Mouse (Mus musculus) induced T-regulatory cell, adult 2 months (primary cell): ENCODE measurements around the gene Lamc2.

ENCODE experiments used
- DNase-seq: peaks from one replicate; pipeline ENCODE4 v3.0.0-alpha.2; 2012; ENCODE audit warnings: low read depth

Gene Lamc2

GRCm38 (mm10) chr1:153185828-153186803 is at the start of gene Lamc2:
Gene Lamc2, minus strand, starts transcription at chr1:153186447.
- DNase-seq: peak; percentile 26

GRCm38 (mm10) chr1:153235576-153235975 is 49.3 kb upstream of the Lamc2 start:
- DNase-seq: no peak

GRCm38 (mm10) chr1:153231681-153232080 is 45.4 kb upstream of the Lamc2 start:
- no peak for DNase-seq

DNA sequence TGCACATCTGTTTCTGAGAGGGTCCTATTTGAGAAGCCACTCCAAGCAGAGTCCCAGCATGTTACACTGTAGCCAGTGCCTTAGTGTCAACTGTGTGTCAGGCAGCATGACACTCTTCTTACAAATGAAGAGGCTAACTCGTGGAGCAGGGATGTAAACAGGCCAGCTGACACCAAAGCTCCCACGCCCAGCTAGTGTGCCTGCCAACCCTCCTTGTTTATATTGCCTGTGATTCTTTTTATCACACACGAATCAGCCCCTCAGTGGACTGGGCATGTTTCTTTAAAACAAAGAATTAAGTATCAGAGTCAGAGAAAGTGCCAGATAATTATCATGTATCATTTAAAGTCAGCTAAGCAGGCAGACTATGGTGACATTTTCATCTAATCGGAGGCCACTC is 41.7 kb upstream of the Lamc2 start:
- DNase-seq: no peak

GRCm38 (mm10) chr1:153227096-153227495 is 40.8 kb upstream of the Lamc2 start:
- no peak for DNase-seq

DNA sequence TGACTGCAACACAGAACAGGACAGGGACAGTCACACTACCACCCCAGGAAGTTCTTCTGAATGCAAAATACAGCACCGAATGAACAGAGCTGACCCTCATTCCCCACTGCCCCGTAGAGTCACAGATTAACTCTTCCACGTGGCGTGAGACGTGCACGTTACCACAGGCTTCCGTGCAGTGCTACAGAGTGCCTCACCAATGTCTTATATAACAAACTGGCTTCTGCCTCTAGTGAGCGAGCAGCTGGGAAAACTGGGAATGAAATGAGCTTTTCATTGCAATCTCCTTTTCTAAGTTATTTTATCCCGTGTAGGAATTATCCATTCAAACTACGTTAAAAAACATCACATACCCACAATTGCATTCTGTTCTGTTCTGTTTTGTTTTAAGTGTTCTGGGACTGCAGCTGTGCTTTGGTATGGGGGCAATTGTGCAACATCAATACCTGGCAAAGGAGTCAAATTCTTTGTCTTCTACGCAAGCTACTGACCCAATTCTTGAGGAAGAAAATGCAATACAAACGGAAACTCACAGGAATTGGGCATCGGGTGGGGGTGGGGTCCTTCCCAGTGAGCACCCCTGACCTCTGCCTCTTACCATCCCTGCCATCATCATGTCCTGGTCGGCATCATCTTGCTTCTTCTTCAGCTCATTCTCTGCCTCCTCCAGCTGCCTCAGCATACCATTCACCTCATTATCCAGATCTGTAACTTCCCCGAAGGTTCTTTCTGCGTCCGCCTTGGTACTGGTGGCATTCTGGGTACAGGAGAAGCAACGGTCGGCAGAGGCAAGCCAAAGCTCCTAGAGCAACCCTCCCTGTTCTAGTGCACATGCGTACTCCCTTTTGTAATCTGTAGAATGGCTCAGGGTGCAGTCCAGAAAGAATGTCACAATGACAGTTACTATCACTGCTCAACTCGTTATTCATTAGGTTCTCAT is 39.8 kb upstream of the Lamc2 start:
- no peak for DNase-seq

DNA sequence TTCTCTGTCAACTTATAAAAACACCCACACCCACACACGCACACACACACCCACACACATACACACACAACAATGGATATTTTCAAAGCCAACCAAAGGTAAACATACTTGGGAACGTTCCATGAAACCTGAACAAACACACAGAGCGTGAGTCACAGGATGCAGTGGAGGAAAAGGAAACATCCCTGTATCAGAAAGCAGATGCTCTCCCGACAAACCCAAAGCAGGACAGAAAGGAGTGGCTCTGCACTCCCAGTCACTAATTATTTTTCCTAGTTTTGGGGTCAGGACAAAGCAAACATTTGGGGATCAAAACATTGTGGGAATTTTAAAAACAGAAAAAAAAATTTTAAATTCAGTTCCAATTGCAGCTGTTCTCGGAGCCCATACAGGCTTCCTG is 38.1 kb upstream of the Lamc2 start:
- no peak for DNase-seq

- DNase-seq: no peak
Observed at GRCm38 (mm10) chr1:153219376-153219775, 33.1 kb upstream of the Lamc2 start.

DNA sequence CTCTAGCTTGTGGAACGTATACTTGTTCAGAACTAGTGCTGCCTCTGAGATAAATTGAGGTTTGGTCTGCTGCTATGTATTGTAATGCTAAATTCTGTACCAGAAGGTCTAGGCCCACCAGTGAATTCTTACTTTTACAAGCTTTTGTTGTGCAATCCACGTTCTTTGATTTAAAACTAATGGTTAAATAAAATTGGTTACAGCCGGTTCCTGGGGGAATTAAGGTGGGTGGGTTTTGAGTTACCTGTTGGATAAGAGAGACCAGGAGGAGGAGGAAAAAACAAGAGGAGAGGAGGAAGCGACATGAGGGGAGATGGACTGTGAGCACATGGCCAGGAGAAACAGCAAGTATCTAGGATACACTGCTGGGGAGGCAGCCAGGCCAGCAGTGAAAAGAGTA is 30.3 kb upstream of the Lamc2 start:
- no peak for DNase-seq

DNA sequence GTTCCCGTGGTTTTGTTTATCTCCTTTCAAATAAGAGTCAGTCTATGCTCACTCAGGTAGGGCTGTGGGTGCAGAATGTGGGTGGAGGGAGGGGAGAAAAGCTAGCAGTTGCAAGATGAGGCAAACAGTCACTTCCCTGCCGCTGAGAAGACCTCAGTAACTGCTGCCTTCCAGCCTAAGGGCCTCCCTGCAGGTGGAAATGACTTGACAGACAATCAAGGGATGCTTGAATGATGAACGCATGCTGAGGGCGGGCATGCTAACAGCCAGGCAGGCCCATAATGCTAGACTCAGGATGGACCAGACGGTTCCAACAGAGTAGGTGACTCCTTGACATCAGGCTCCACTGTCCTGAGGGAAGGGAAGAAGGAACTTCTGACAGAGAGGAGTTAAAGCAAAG is 29.4 kb upstream of the Lamc2 start:
- DNase-seq: no peak

- no peak for DNase-seq
Observed at GRCm38 (mm10) chr1:153210992-153211391, 24.7 kb upstream of the Lamc2 start.

- no peak for DNase-seq
Observed at GRCm38 (mm10) chr1:153210198-153210597, 24.0 kb upstream of the Lamc2 start.

- no peak for DNase-seq
Observed at GRCm38 (mm10) chr1:153202195-153202594, 15.9 kb upstream of the Lamc2 start.

GRCm38 (mm10) chr1:153201448-153201847 is 15.2 kb upstream of the Lamc2 start:
- DNase-seq: no peak

- DNase-seq: peak; percentile 10
Observed at GRCm38 (mm10) chr1:153197316-153197850, 11.1 kb upstream of the Lamc2 start.

DNA sequence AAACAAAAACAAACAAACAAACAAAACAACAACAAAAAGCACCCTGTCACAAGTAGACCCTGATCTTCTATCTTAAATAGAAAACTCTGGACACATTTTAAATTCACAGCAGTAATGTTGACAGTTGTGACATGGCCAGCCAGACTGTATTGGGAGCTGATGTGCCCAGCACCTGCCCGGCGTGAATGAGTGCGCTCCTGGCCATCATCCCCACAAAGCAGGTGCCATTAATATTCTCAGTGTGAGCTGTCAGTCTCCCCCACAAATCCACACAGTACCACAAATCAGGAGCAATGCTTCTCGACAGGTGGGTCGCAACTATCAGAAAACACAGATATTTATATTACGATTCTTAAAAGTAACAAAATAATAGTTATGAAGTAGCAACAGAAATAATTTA is 6.7 kb upstream of the Lamc2 start:
- no peak for DNase-seq

DNA sequence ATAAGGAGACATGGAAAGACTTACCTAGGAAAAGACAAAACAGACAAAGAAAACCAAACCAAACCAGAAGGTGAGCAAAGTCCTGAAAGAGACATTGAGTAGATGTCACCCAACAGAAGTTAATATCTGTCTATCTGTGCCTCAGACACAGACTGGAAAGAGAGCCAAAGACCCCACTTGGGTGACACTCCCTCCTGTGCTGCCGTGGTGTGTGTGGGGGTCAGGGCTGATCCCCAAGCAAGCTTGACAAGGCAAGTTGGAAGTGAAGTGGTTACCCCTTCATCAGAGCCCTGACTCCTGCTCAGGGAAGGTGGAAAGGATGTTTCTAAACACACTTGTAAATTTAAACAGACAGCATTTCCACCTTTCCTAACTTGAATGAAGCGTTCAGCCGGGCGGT is 6.1 kb upstream of the Lamc2 start:
- DNase-seq: no peak

- no peak for DNase-seq
Observed at GRCm38 (mm10) chr1:153191943-153192329, 5.7 kb upstream of the Lamc2 start.

DNA sequence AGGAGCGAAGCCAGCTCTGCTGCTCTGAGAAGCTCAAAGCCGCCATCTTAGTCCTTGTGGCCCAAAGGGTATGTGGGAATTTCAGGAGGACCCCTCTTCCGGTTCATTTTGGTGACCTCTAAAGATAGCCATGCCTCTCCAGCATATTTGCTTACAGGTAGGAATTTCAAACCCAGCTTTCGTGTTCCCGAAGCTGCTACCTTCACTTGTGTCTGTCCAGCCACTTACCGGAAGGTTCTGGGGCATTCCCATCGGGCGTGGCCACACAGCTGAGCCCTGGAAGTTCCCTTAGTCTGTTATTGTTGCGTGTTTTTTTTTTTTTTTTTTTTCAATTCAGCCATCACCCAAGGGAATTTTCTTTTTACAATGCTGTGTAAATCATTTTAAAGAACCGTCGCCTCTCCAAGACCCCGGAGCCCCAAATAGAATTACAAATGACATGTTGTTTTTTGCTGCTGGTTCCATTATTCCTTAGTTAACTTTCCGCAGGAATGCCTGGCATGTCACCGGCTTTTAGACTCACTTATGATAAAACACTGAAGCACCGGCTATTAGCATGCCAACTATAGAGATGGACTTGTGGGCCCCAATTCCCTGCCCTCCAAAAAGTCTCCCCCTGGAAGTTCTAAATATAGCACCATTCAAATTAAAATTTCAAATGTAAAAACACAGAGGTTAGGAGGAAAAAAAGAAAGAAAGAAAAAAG is 5.1 kb upstream of the Lamc2 start:
- DNase-seq: no peak

DNA sequence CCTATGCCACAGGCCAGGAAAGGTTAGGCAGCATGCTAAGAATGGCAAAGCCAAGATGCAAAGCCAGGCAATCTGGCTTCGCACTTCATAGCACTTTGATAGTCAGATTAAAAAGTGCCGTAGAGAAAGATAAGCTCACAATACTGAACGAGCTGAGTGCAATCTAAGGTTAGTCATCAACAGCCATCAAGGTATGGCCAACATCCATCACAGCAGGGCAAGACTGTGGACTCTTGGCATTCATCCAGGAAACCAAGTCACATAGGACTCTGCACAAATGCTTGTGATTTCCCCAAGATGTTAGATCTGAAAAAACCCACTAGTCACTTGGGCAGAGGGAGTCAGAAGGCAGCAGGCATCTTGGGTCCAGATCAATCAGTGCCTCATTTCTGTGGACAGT is 1.8 kb upstream of the Lamc2 start:
- DNase-seq: no peak

- no peak for DNase-seq
Observed at GRCm38 (mm10) chr1:153180586-153181289, 5.5 kb downstream of the Lamc2 start.
